ENCODE assay signal across 9 mouse cellular contexts in the genomic region with DNA sequence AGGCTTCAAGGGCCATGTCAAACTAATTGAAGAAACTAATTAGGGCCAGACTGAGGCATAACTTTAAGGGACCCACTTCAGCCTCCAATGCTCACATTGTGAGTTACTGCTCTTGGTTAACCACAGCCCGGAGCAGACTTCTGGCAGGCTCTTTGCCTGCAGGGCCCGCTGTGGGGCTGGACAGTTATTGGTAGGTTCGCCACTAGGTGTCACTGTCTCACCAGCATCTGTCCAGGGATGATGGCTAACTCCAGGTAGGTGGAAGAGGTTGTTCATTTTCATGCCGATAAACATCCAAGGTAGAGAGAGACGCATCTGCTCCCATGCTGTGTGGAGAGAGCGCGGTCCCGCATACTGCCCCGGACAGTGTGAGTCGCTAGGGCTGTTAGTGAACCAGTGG.
A peak's percentile ranks its signal among the peaks of the same experiment; 100 is the strongest.
DNase-seq lines count a peak whose midpoint lies in the region; ATAC-seq and TF ChIP-seq lines count a peak whose summit lies in the region.
"Had no signal": no experiment of that assay in that cellular context is flagged by ENCODE, and none has a peak within 500 bp of the region (broad histone marks: within the 10 kb centered on the region; RNA-seq: fewer than 3 reads in every experiment).

No protein-coding gene starts in this region.

- H3K4me2 ChIP-seq in forebrain, embryonic 16.5 days (ENCODE audit: low read length) = no peak overlapping the region

- H3K9me3 ChIP-seq in G1E (replicated peaks) = no peaks in the 10 kb centered on the region
- H3K9me3 ChIP-seq in forebrain, embryonic 16.5 days (ENCODE audit: control insufficient read depth, low read length) = no peaks in the 10 kb centered on the region

- no peaks in the 10 kb centered on the region for H3K36me3 ChIP-seq in G1E (replicated peaks)
- no peaks in the 10 kb centered on the region for H3K36me3 ChIP-seq in forebrain, embryonic 16.5 days (ENCODE audit: control insufficient read depth, insufficient read depth)

- no peak overlapping the region for H3K27ac ChIP-seq in forebrain, embryonic 16.5 days (ENCODE audit: low read length)
- H3K27ac ChIP-seq: macrophage had no signal

- H3K27me3 ChIP-seq in G1E (ENCODE audit: insufficient read depth, low read length) = peaks cover 15% of the 10 kb centered on the region
- H3K27me3 ChIP-seq in forebrain, embryonic 16.5 days (replicated peaks; ENCODE audit: control insufficient read depth, insufficient read depth, low read length) = peaks cover 14% of the 10 kb centered on the region

- H3K4me1 ChIP-seq in G1E (ENCODE audit: insufficient read depth, low read depth, low read length) = peaks cover 5% of the 10 kb centered on the region
- no peaks in the 10 kb centered on the region; the same call in 1 of the 2 replicates for H3K4me1 ChIP-seq in forebrain, embryonic 16.5 days (replicated peaks; ENCODE audit: control insufficient read depth, insufficient read depth, low read length)
- no peaks in the 10 kb centered on the region for H3K4me1 ChIP-seq in lung, adult 2 months (ENCODE audit: control insufficient read depth, insufficient read depth, low read length)

- TF ChIP-seq POLR2A in lung, adult 2 months (IDR thresholded peaks at IDR 0.05; ENCODE audit: borderline replicate concordance, extremely low read depth, low read depth, low read length) = no peak

- peak; percentile 72 for TF ChIP-seq CTCF in G1E (IDR thresholded peaks at IDR 0.05; ENCODE audit: low read depth, low read length)
- TF ChIP-seq CTCF in lung, adult 2 months (IDR thresholded peaks at IDR 0.05; ENCODE audit: insufficient read depth, low read length) = peak; percentile 80

- ATAC-seq in G1E (ENCODE audit: extremely low read depth, insufficient number of reproducible peaks, low FRiP score, poor library complexity, severe bottlenecking) = peak; percentile 65
- ATAC-seq in forebrain, embryonic 16.5 days = peak; percentile 72
- peak; percentile 68 for ATAC-seq in neutrophil, adult 5-6 weeks (ENCODE audit: extremely low read depth, insufficient number of reproducible peaks, low FRiP score, poor library complexity, severe bottlenecking)

- no peak overlapping the region for H3K9ac ChIP-seq in forebrain, embryonic 16.5 days (replicated peaks; ENCODE audit: low read depth, low read length)

- 4% methylated on average over 10 of the region's 10 CpGs for WGBS in forebrain, embryonic 16.5 days
- whole genome bisulfite sequencing in lung, adult 2 months = 4% methylated on average over 10 of the region's 10 CpGs

- peak; percentile 55 for DNase-seq in G1E (ENCODE audit: low spot score)
- peak; percentile 63 for DNase-seq in cerebellum, adult 11 months
- peak; percentile 88 for DNase-seq in heart, postnatal 4 days
- DNase-seq in layer of hippocampus, adult 18-20 months (ENCODE audit: low spot score in 2 of 2) = peak; percentile 59 to 83
- peak; percentile 52 for DNase-seq in lung, adult 2 months
- DNase-seq in testis, postnatal 14 days (ENCODE audit: low spot score) = peak; percentile 67

- H3K4me3 ChIP-seq in G1E (ENCODE audit: low read depth, low read length) = no peak overlapping the region
- H3K4me3 ChIP-seq in forebrain, embryonic 16.5 days (replicated peaks; ENCODE audit: low read length) = no peak overlapping the region
- H3K4me3 ChIP-seq in lung, adult 2 months (replicated peaks; ENCODE audit: extremely low read depth, low read depth, low read length) = no peak overlapping the region
